Mouse (Mus musculus): ENCODE data around the gene Fance.

The Fance gene

DNA sequence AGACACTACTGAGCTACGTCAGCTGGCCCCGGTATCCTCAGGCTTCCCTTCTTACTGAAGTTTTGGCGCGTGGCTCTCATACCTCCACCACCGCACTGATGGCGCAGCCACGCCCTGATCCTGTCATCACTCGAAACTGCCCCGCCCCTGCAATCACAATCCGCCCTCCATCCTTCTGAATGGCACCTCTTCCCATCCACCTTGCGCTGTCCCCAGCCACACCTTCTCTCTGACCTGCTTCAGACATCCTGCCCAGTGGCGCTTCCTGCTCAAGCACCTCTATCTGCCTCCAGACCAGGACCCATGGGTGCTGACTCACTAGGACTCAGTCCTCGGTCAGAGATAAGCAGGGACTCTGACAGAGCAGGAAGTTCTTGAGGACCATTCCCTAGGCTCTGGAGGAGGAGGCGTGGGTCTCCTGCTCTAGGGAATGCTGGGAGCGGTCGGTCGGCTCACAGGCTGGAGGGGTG, 62.3 kb downstream of the Fance start:
- peak in 1 of 2 experiments; percentile 22 for DNase-seq (ENCODE audit: low spot score in 2 of 2)

All from urinary bladder, postnatal 36 days (tissue).